Mouse (Mus musculus) liver, embryonic 11.5 days (tissue): Measurements from ENCODE around the gene 1110008L16Rik. TPM values are rescaled to one million over a fixed set of nuclear protein-coding genes. Genes with fewer than 3 reads are reported as not detected.

ENCODE experiments used
- ATAC-seq: fragments of 200-750 bp; cut with Nextera tagmentation; replicated peaks from 2 replicates; pipeline ENCODE4 v1.8.0; 2017; ENCODE audit warnings: moderate number of reproducible peaks, mild to moderate bottlenecking, moderate TSS enrichment, moderate library complexity; ENCODE audit not compliant: low FRiP score
- DNase-seq: peaks from one replicate; pipeline ENCODE4 v3.0.0-alpha.2; 2017; ENCODE audit warnings: low spot score
- H3K27ac ChIP-seq: fragments of 300-500 bp; sonication (generic); 2 replicates; pipeline ENCODE4 v1.5.1; 2014; ENCODE audit warnings: mild to moderate bottlenecking, low read depth, low read length, control low read depth
- H3K27me3 ChIP-seq: fragments of 300-500 bp; sonication (generic); replicated peaks from 2 replicates; pipeline ENCODE4 v1.6.1; 2014; ENCODE audit warnings: low read length, mixed read lengths; ENCODE audit not compliant: control insufficient read depth, insufficient read depth
- H3K36me3 ChIP-seq: fragments of 300-500 bp; sonication (generic); 2 replicates; pipeline ENCODE4 v1.6.1; 2014; ENCODE audit warnings: mild to moderate bottlenecking, low read length, moderate library complexity, mixed read lengths; ENCODE audit not compliant: control insufficient read depth, insufficient read depth
- H3K4me1 ChIP-seq: fragments of 300-500 bp; sonication (generic); replicated peaks from 2 replicates; pipeline ENCODE4 v1.6.1; 2014; ENCODE audit warnings: low read length, mixed read lengths; ENCODE audit not compliant: control insufficient read depth, insufficient read depth
- H3K4me2 ChIP-seq: fragments of 300-500 bp; sonication (generic); 2 replicates; pipeline ENCODE4 v1.6.1; 2014; ENCODE audit warnings: mild to moderate bottlenecking, control low read depth, moderate library complexity
- H3K4me3 ChIP-seq: fragments of 300-500 bp; sonication (generic); 2 replicates; pipeline ENCODE4 v1.5.1; 2014; ENCODE audit warnings: low read depth, low read length, control low read depth
- H3K9ac ChIP-seq: fragments of 300-500 bp; sonication (generic); 2 replicates; pipeline ENCODE4 v1.6.1; 2014; ENCODE audit warnings: low read depth, low read length, control low read depth
- H3K9me3 ChIP-seq: fragments of 300-500 bp; sonication (generic); 2 replicates; pipeline ENCODE4 v1.6.1; 2016; ENCODE audit warnings: low read length, inconsistent platforms, mixed read lengths; ENCODE audit not compliant: control insufficient read depth
- WGBS: fragments of 180-500 bp; shearing (Covaris S2); extraction: QIAGEN DNeasy Blood & Tissue Kit; methylation state at CpG from one replicate; pipeline ENCODE4 v1.1.7; 2014; 5-methylcytosine and 5-hydroxymethylcytosine counted together
- polyA plus RNA-seq: library from polyadenylated mRNA; unstranded; fragments of >200 nt; fragmentation: Nextera tagmentation; extraction: Ambion mirVana; gene quantifications from 2 replicates; pipeline ENCODE4 v1.2.1, GENCODE M21; 2014

Gene 1110008L16Rik
- polyA plus RNA-seq, 1 experiment from 2014 or later: 19.0 TPM

- H3K4me3 ChIP-seq: no peak overlapping the region
- H3K27ac ChIP-seq: no peak overlapping the region
- 65% methylated on average over 6 of the region's 6 CpGs for WGBS
- H3K9me3 ChIP-seq: no peaks in the 10 kb centered on the region
- H3K4me2 ChIP-seq: no peak overlapping the region
- no peak for ATAC-seq
- DNase-seq: no peak
- H3K4me1 ChIP-seq: no peaks in the 10 kb centered on the region
- no peak overlapping the region for H3K9ac ChIP-seq
- no peaks in the 10 kb centered on the region for H3K27me3 ChIP-seq
- H3K36me3 ChIP-seq: no peaks in the 10 kb centered on the region
Measured at GRCm38 (mm10) chr12:55353423-55353822, 54.0 kb downstream of the 1110008L16Rik start.

- Histone ChIP-seq H3K27me3 (no peaks in the 10 kb centered on the region), H3K4me2 (no peak overlapping the region), H3K9me3 (no peaks in the 10 kb centered on the region), H3K36me3 (no peaks in the 10 kb centered on the region), H3K4me1 (no peaks in the 10 kb centered on the region), H3K4me3 (no peak overlapping the region), H3K27ac (no peak overlapping the region), H3K9ac (no peak overlapping the region)
- DNase-seq (no peak), ATAC-seq (no peak; the same call in 1 of the 2 replicates)
- WGBS: 65% methylated on average over 4 of the region's 4 CpGs
Measured at GRCm38 (mm10) chr12:55354904-55355303, 55.5 kb downstream of the 1110008L16Rik start.

- ATAC-seq (no peak), DNase-seq (no peak)
- no peak overlapping the region for H3K4me3 ChIP-seq
- no peaks in the 10 kb centered on the region for H3K9me3 ChIP-seq
- 49% methylated on average over 1 of the region's 1 CpGs for WGBS
- H3K36me3 ChIP-seq: no peaks in the 10 kb centered on the region
- H3K4me2 ChIP-seq: no peak overlapping the region
- H3K4me1 ChIP-seq: no peaks in the 10 kb centered on the region
- no peaks in the 10 kb centered on the region for H3K27me3 ChIP-seq
- no peak overlapping the region for H3K9ac ChIP-seq
- no peak overlapping the region for H3K27ac ChIP-seq
Measured at GRCm38 (mm10) chr12:55357303-55357702, 57.9 kb downstream of the 1110008L16Rik start.

GRCm38 (mm10) chr12:55360929-55361328 is 61.6 kb downstream of the 1110008L16Rik start:
- ATAC-seq: no peak
- no peaks in the 10 kb centered on the region for H3K36me3 ChIP-seq
- no peak overlapping the region for H3K4me2 ChIP-seq
- H3K4me1 ChIP-seq: no peaks in the 10 kb centered on the region
- no peak overlapping the region for H3K9ac ChIP-seq
- no peak overlapping the region for H3K4me3 ChIP-seq
- no peaks in the 10 kb centered on the region for H3K9me3 ChIP-seq
- DNase-seq: no peak
- no peaks in the 10 kb centered on the region for H3K27me3 ChIP-seq
- H3K27ac ChIP-seq: no peak overlapping the region
- WGBS: 54% methylated on average over 5 of the region's 5 CpGs

GRCm38 (mm10) chr12:55365083-55365482 is 65.7 kb downstream of the 1110008L16Rik start:
- Histone ChIP-seq H3K27me3 (no peaks in the 10 kb centered on the region), H3K36me3 (no peaks in the 10 kb centered on the region), H3K9me3 (no peaks in the 10 kb centered on the region), H3K27ac (no peak overlapping the region), H3K4me1 (no peaks in the 10 kb centered on the region), H3K9ac (no peak overlapping the region), H3K4me3 (no peak overlapping the region), H3K4me2 (no peak overlapping the region)
- ATAC-seq: no peak
- WGBS: 71% methylated on average over 2 of the region's 2 CpGs
- no peak for DNase-seq

- Histone ChIP-seq H3K4me3 (no peak overlapping the region), H3K4me2 (no peak overlapping the region), H3K27ac (no peak overlapping the region), H3K9ac (no peak overlapping the region), H3K27me3 (no peaks in the 10 kb centered on the region), H3K4me1 (no peaks in the 10 kb centered on the region), H3K9me3 (no peaks in the 10 kb centered on the region), H3K36me3 (no peaks in the 10 kb centered on the region)
- no peak for ATAC-seq
- DNase-seq: no peak
- WGBS: 89% methylated on average over 3 of the region's 3 CpGs
Measured at GRCm38 (mm10) chr12:55372424-55373055, 73.2 kb downstream of the 1110008L16Rik start.

GRCm38 (mm10) chr12:55376956-55377609 is 77.7 kb downstream of the 1110008L16Rik start:
- ATAC-seq: no peak

GRCm38 (mm10) chr12:55377610-55377980 is 78.2 kb downstream of the 1110008L16Rik start:
- Histone ChIP-seq H3K4me1 (no peaks in the 10 kb centered on the region), H3K4me2 (no peak overlapping the region), H3K36me3 (no peaks in the 10 kb centered on the region), H3K27ac (no peak overlapping the region), H3K9ac (no peak overlapping the region), H3K27me3 (no peaks in the 10 kb centered on the region), H3K9me3 (no peaks in the 10 kb centered on the region), H3K4me3 (no peak overlapping the region)
- ATAC-seq (no peak), DNase-seq (no peak)
- WGBS: 77% methylated on average over 6 of the region's 6 CpGs

More at GRCm38 (mm10) chr12:55376956-55377609, 77.7 kb downstream of the 1110008L16Rik start:
- 90% methylated on average over 16 of the region's 16 CpGs for WGBS
- Histone ChIP-seq H3K9me3 (no peaks in the 10 kb centered on the region), H3K4me3 (no peak overlapping the region), H3K27ac (no peak overlapping the region), H3K4me1 (no peaks in the 10 kb centered on the region), H3K36me3 (no peaks in the 10 kb centered on the region), H3K27me3 (no peaks in the 10 kb centered on the region), H3K9ac (no peak overlapping the region), H3K4me2 (no peak overlapping the region)
- DNase-seq: no peak
